Mouse (Mus musculus) heart, postnatal 10 days (tissue): ENCODE data around the gene Gabbr2. TPM values are rescaled to one million over a fixed set of nuclear protein-coding genes. Genes with fewer than 3 reads are reported as not detected.
"Not testable (repeated sequence)": the region's sequence is repeated elsewhere in the genome, so short reads cannot be mapped to it uniquely, and the experiment has no call there.

Experiments
- DNase-seq, 2 experiments: peaks; one replicate each; pipeline ENCODE4 v3.0.0; 2021
- intact Hi-C: fragments of 180-260 bp; cut with DNase I; formaldehyde crosslinking; loops from one replicate; pipeline ENCODE4 v1.15.1; 2025
- total RNA-seq, 2 experiments: library from RNA; stranded (reverse); gene quantifications; 2 replicates each; pipeline ENCODE4 v1.2.3; 2021

Gabbr2 gene
- total RNA-seq, 2 experiments from 2014 or later: 0.05 to 0.31 TPM

DNA sequence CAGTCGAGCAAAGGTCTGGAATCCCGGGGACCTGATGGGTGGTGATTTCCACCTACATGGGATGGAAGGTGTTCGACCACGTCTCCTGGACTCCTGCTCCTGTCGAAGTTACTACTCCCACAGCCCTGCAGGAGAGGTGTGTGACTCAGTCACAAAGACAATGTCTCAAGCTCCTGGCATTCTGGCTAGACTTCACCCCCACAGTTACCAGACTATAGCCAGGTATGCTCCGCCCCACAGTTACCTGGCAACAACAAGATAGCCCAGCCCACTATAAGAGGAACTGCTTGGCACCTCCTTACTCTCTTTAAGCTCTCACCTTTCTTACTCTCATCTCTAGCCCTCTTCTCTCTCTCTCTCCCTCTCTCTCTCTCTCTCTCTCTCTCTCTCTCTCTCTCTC lies 358.1 kb downstream of the Gabbr2 start:
- intact Hi-C loops, DNase-seq: not testable (repeated sequence)

DNA sequence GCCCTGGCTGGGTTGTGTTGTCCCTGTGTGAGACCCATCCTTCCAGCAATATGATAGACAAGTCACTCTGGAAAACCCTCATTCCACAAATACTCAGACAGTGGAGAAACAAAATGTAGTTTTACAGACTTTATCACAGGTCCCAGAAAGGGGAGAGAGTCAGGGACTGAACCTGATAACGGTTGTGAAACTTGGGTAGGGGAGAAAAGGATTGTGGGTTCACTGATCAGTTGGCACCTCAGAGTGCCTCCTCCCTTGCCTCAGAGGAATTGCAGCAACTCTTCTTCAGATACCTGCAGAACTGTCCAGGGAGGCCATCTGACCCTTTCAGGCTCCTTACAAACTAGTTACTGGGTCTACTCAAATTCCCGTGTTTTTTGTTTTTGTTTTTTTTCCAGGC lies 359.2 kb downstream of the Gabbr2 start:
- DNase-seq: no peak
- intact Hi-C loops: no loop called here

DNA sequence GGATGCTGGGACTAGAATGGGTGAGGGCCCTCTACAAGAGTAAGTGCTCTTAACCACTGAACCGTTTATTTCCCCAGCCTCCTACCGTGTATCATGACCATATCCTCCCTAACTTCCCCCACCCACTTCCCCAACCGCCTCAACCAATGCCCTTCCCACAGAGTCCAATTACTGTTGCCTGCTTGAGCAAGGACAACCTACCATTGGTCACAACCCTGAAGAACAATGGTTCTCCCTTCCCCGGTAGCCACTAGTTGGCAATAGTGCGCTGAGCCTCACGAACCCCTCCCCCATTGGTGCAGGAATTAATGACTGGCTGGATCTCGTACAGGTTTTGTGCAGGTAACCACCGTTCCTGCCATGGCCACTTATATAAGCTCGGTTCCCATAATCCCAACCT lies 361.3 kb downstream of the Gabbr2 start:
- DNase-seq: peak; percentile 21 to 38

DNA sequence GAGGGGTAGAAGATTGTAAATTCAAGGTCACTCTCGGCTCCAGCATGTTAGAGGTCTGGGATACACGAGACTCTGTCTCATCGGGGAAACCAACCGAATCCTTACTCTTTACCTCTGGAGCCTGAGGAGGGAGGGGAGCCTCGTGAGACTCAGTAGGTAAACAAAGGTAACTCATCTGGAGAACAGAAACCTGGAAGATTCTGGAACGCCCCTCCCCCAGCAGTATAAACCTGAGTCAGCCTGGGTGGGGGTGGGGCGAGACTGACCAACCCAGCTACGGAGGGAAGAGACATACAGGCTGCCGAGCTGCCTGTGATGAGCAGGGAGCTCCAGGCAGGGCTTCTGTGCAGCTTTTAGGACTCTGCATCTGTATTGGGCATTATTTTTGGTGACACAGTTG lies 362.8 kb downstream of the Gabbr2 start:
- intact Hi-C loops: no loop called here
- no peak for DNase-seq

More for the DNA sequence above, 361.3 kb downstream of the Gabbr2 start:
- intact Hi-C loops: no loop called here

DNA sequence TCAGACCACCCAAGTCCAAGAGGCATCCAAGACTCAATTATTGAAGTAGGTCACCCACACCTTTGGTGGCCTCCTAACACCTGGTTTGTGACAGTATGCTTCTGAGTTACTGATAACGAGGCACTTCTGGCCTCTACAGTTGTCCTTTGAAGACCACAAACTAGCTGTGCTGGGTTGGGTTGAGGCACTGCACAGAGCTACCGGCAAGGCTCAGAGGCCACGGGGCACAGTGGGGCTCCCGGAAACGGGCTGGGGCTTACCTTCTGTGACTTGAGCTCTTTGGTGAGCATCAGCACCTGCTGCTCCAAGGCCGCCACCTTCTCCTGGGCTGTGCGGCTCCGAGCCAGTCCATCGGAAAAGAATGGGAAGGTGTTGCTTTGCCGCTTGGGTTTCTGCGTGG lies 363.6 kb downstream of the Gabbr2 start:
- no peak for DNase-seq
- intact Hi-C loops: no loop called here

DNA sequence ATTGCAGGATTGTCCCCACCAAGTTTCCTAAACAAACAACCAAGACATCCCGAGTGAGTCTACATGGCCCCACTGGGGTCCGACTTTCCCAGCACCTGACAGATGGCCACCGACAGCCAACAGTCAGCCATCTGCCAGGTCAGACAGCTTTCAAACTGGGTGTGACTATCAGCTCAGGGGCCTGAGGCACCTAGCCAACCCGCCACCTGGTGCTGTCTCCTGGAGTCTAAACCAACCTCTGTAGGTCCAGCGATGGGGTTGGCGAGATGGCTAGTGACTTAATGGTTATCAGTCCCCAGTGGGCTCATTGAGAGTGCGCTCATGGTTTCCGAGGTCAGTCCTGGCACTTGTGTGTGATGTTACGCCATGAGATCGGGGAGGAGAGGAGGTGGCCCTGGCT lies 366.6 kb downstream of the Gabbr2 start:
- intact Hi-C loops: no loop called here
- DNase-seq: no peak

DNA sequence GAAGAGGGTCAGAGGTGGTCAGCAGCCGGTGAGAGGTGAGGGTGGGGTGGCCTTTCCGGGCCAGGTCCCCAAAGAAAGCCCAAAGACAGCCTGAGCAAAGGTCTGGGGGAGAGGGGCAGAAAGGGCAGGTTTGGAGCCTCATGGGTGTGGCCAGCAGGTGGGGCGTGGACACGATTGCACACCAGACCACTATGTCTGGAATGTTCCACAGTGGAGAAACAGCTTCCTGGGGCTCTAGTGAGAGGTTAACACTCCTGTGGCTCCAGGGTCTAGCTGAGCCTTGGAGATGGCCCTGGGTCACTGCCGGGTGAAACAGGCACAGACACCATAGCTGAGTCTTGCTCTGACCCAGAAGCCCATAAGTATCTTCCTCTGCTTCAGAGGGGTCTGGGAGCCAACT lies 368.7 kb downstream of the Gabbr2 start:
- no peak for DNase-seq
- intact Hi-C loops: no loop called here

DNA sequence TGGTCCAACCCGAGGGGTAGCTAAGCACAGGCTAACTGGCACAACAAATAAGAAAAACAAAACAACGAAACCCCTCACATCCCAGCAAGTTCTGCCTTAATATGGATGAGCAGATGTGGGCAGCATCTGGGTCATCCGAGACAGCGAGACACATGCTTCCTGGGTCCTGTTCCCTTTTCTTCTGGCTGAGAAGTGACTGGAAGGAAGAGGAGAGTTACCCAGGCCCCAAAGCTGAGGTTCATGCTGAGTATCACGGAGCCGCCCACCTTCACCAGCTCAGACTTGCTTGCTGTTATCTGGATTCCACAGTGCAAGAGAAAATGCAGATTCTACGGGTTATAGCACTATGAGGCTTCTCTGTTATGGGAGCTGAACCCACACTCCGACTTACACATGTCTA lies 370.7 kb downstream of the Gabbr2 start:
- no peak for DNase-seq
- intact Hi-C loops: no loop called here

DNA sequence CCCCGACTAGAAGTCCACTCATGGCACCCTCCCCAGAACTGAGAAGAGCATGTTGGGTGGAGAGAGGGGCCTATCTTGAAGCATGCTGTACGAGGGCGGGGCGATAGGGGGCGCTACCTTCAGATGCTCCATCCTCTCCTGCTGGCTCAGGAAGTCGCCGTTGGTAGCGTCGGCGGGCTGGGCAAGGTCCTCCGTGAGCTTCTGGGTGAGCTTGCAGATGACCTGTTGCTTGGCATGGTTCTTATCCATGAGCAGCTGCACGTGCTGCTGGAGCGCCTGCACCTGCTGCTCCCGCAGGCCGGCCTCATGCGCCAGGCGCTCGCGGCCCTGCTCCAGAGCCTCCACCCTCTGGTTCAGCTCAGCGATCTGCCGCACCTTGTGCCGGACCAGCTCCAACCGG lies 371.3 kb downstream of the Gabbr2 start:
- intact Hi-C loops: no loop called here
- peak; percentile 10 to 30 for DNase-seq

DNA sequence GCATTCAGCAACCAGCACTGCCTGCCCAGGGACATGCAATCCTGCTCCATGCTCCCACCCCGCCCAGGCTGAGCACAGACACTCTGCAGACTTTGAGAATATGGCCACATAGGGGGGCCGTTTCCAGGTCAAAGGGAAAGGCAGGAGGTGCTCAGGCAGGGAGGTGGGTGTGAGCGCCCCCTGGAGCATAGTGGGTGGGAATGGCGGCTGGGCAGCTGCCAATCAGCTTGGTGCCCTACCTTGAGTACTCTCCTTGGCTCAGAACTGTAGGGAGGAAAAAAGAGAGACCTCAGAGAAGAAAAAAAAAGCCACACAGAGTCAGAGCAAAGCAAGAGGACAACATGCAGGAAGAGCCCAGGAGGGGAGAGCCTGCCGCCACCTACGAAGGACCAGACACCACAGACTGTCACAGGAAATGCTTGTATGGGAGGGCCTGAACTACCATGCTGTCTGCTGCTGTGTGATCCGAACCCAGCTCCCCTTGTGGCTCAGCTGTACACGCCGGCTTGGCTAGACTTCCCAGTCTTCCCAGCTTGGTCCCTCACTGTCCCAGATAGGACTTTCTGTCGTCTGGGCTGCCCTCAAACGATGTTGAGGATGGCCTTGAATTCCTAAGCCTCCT lies 373.4 kb downstream of the Gabbr2 start:
- no peak for DNase-seq
- intact Hi-C loops: loop anchor here (5.0 kb wide), 1 partner anchor 419 kb away; no protein-coding TSS in a partner anchor

DNA sequence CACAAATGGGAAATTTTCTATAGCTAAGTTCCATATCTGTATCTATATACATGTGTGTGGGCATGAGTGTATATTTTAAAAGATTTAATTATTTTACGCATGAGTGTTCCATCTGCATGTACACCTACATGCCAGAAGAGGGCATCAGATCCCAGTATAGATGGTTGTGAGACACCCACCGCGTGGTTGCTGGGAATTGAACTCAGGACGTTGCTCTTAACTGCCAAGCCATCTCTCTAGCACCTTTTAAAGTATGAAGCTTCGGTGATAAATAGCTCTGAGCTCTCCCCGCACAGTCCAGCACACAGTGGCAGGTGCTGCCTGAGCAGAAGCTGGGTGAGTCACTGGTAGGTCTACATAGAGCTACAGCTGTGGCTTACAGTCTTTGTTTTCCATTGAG lies 374.3 kb downstream of the Gabbr2 start:
- DNase-seq: no peak
- intact Hi-C loops: loop anchor here (5.0 kb wide), 1 partner anchor 420 kb away; no protein-coding TSS in a partner anchor

DNA sequence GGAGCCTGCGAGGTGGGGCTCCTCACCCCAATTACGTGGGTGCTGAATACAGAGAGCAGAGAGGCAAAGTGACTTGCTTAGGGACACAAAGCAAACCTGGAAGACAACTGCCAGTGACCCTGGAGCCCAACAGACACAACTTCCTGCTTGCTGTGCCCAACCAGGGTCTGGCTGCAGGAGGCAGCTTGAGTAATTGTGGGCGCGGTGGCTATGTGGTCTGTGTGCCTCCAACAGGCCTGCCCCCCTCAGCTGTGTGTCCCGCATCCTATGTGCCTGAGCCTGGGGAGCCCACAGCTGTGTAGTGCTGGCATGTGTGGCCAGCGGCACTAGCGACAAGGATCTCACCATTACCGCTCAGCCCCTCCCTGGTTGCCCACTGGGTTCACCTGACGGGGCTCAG lies 377.0 kb downstream of the Gabbr2 start:
- intact Hi-C loops: loop anchor here (5.0 kb wide), 1 partner anchor 423 kb away; no protein-coding TSS in a partner anchor

DNA sequence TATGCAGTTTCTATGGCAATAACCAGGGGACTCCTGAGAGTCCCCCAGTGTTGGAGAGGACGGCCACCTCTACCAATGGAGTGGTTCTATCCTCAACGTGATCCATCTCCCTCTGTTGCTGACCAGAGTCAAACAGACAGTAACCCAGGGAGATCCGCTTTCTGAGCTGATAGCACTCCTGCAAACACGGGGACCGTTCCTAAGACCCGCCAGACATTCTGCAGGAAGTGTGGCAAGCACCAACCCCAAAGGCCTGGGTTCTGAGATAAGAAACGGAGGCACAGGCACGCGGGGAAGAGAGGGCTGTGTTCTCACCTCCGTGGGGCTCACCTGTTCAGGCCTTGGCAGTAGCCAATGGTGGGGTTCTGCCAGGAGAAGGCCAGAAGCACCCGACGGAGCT lies 378.1 kb downstream of the Gabbr2 start:
- intact Hi-C loops: no loop called here
- no peak for DNase-seq

More for the DNA sequence above, 377.0 kb downstream of the Gabbr2 start:
- no peak for DNase-seq

Other genes starting within 250 kb of the Gabbr2 start
- gene Anks6, start 65.6 kb upstream of the Gabbr2 start, total RNA-seq: 1 to 10 TPM; 5.0 to 6.5 TPM
- gene Galnt12, start 100.0 kb upstream of the Gabbr2 start, total RNA-seq: under 1 TPM; 0.62 to 0.96 TPM
- 100 to 1,000 TPM; 315 to 324 TPM for gene Col15a1, start 216.3 kb upstream of the Gabbr2 start, total RNA-seq